In the genomic region with DNA sequence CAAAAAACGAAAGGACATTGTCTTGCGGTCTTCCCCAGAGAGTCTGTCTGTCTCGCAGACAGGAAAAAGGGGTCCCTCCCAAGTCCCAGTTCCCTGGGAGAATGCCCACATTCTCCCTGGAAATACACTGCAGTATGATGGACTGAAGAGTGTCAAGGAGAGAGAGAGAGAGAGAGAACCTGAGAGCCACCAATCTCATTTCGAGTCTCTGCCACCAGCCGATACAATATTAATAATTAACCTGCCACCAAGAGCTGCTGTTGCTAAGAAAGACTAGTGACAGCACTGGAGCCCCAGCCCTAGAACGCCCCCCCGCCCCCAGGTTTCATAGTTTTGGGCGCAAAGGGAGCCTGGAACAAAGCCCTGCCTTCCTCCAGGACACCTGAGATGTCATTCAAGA, we compare ENCODE assay signal across 10 mouse cellular contexts.
A peak's percentile ranks its signal among the peaks of the same experiment; 100 is the strongest.
DNase-seq lines count a peak whose midpoint lies in the region; ATAC-seq and TF ChIP-seq lines count a peak whose summit lies in the region.
"Had no signal": no experiment of that assay in that cellular context is flagged by ENCODE, and none has a peak within 500 bp of the region (broad histone marks: within the 10 kb centered on the region; RNA-seq: fewer than 3 reads in every experiment).

No protein-coding gene starts in this region.

- H3K9ac ChIP-seq in lung, embryonic 16.5 days (ENCODE audit: low read length), result no peak overlapping the region
- peak overlapping the region; percentile 51; the same call in 1 of the 2 replicates for H3K9ac ChIP-seq in hindbrain, embryonic 12.5 days
- no peak overlapping the region for H3K9ac ChIP-seq in liver, embryonic 14.5 days (replicated peaks)
- 0 out of 2 replicates have a peak overlapping the region, but pooled peaks have one; percentile 4 for H3K9ac ChIP-seq in stomach, postnatal 0 days (ENCODE audit: low read length)

- DNase-seq in lung, postnatal 10 days, result no peak
- DNase-seq in liver, embryonic 14.5 days (ENCODE audit: low read depth in 3 of 3, low spot score in 3 of 3), result no peak
- DNase-seq in stomach, postnatal 0 days (ENCODE audit: low spot score), result no peak
- DNase-seq in frontal cortex, postnatal 36 days (ENCODE audit: low spot score in 2 of 2), result no peak
- no peak for DNase-seq in urinary bladder, adult 18-20 months (ENCODE audit: low spot score in 2 of 2)
- DNase-seq: gastrocnemius, postnatal 36 days; lung, adult 2 months had no signal

- no peak for TF ChIP-seq CTCF in liver, embryonic 14.5 days (IDR thresholded peaks at IDR 0.05; ENCODE audit: low read depth)
- no peak for TF ChIP-seq CTCF in stomach, postnatal 0 days (IDR thresholded peaks at IDR 0.05; ENCODE audit: low read depth)

- peaks cover 5% of the 10 kb centered on the region for H3K27me3 ChIP-seq in lung, embryonic 16.5 days (ENCODE audit: control insufficient read depth, insufficient read depth, low read depth, low read length)
- peaks cover 31% of the 10 kb centered on the region for H3K27me3 ChIP-seq in hindbrain, embryonic 12.5 days
- H3K27me3 ChIP-seq in liver, embryonic 14.5 days (ENCODE audit: control insufficient read depth, insufficient read depth, low read length), result peaks cover 15% of the 10 kb centered on the region
- no peaks in the 10 kb centered on the region for H3K27me3 ChIP-seq in stomach, postnatal 0 days (ENCODE audit: control insufficient read depth, insufficient read depth, low read length)
- H3K27me3 ChIP-seq: Patski had no signal

- 35% methylated on average over 8 of the region's 8 CpGs for WGBS in lung, embryonic 16.5 days
- WGBS in hindbrain, embryonic 12.5 days, result 34% methylated on average over 8 of the region's 8 CpGs
- 50% methylated on average over 8 of the region's 8 CpGs for WGBS in liver, embryonic 14.5 days (ENCODE audit: insufficient replicate concordance)
- 56% methylated on average over 8 of the region's 8 CpGs for whole genome bisulfite sequencing in stomach, postnatal 0 days

- H3K4me2 ChIP-seq in lung, embryonic 16.5 days (ENCODE audit: low read depth, low read length), result peak overlapping the region; percentile 92
- H3K4me2 ChIP-seq in hindbrain, embryonic 12.5 days (replicated peaks), result peak overlapping the region; percentile 86
- H3K4me2 ChIP-seq in liver, embryonic 14.5 days (ENCODE audit: low read depth), result peak overlapping the region; percentile 20
- H3K4me2 ChIP-seq in stomach, postnatal 0 days (replicated peaks; ENCODE audit: low read depth), result peak overlapping the region; percentile 81

- H3K9me3 ChIP-seq in lung, embryonic 16.5 days (ENCODE audit: control insufficient read depth, low read length), result no peaks in the 10 kb centered on the region
- no peaks in the 10 kb centered on the region for H3K9me3 ChIP-seq in hindbrain, embryonic 12.5 days (replicated peaks)
- no peaks in the 10 kb centered on the region for H3K9me3 ChIP-seq in liver, embryonic 14.5 days (ENCODE audit: control insufficient read depth, low read length)
- no peaks in the 10 kb centered on the region for H3K9me3 ChIP-seq in stomach, postnatal 0 days (ENCODE audit: control insufficient read depth, low read length)

- peak overlapping the region; percentile 53 for H3K4me3 ChIP-seq in lung, embryonic 16.5 days (ENCODE audit: low read length)
- H3K4me3 ChIP-seq in hindbrain, embryonic 12.5 days, result peak overlapping the region; percentile 43
- H3K4me3 ChIP-seq in liver, embryonic 14.5 days (ENCODE audit: insufficient read depth in 1 of 2, low read depth in 2 of 2, low read length in 2 of 2), result peak overlapping the region in 1 of 2 experiments; percentile 35; a peak in 2 of 4 replicates
- H3K4me3 ChIP-seq in stomach, postnatal 0 days (ENCODE audit: low read depth, low read length), result peak overlapping the region; percentile 40; the same call in 1 of the 2 replicates

- no peak; the same call in 1 of the 2 replicates for ATAC-seq in lung, embryonic 16.5 days (ENCODE audit: low read depth)
- no peak for ATAC-seq in hindbrain, embryonic 12.5 days (ENCODE audit: low FRiP score)
- peak; percentile 33; the same call in 1 of the 2 replicates for ATAC-seq in liver, embryonic 14.5 days (ENCODE audit: insufficient read depth)
- no peak for ATAC-seq in stomach, postnatal 0 days (ENCODE audit: low FRiP score, low TSS enrichment)

- H3K36me3 ChIP-seq in lung, embryonic 16.5 days (ENCODE audit: control insufficient read depth, insufficient read depth, low read length), result no peaks in the 10 kb centered on the region
- no peaks in the 10 kb centered on the region for H3K36me3 ChIP-seq in hindbrain, embryonic 12.5 days
- no peaks in the 10 kb centered on the region for H3K36me3 ChIP-seq in liver, embryonic 14.5 days (replicated peaks; ENCODE audit: control insufficient read depth, insufficient read depth, low read depth)
- no peaks in the 10 kb centered on the region for H3K36me3 ChIP-seq in stomach, postnatal 0 days (ENCODE audit: control insufficient read depth, insufficient read depth, low read length)

- TF ChIP-seq EP300 in liver, embryonic 14.5 days (IDR thresholded peaks at IDR 0.05; ENCODE audit: low read depth), result no peak
- TF ChIP-seq EP300 in stomach, postnatal 0 days (optimal IDR thresholded peaks at IDR 0.05), result no peak

- H3K27ac ChIP-seq in lung, embryonic 16.5 days (ENCODE audit: low read length), result no peak overlapping the region
- H3K27ac ChIP-seq in hindbrain, embryonic 12.5 days, result no peak overlapping the region
- no peak overlapping the region for H3K27ac ChIP-seq in liver, embryonic 14.5 days
- no peak overlapping the region for H3K27ac ChIP-seq in stomach, postnatal 0 days (replicated peaks)

- H3K4me1 ChIP-seq in lung, embryonic 16.5 days (replicated peaks; ENCODE audit: control insufficient read depth, insufficient read depth, low read length), result peaks cover 23% of the 10 kb centered on the region
- peaks cover 37% of the 10 kb centered on the region for H3K4me1 ChIP-seq in hindbrain, embryonic 12.5 days
- no peaks in the 10 kb centered on the region; a peak in 1 of 4 replicates for H3K4me1 ChIP-seq in liver, embryonic 14.5 days (replicated peaks; ENCODE audit: control insufficient read depth in 2 of 2, insufficient read depth in 2 of 2, low read length in 1 of 2)
- H3K4me1 ChIP-seq in stomach, postnatal 0 days (replicated peaks; ENCODE audit: control insufficient read depth, insufficient read depth), result 0 out of 2 replicates have a peak, but pooled peaks cover 5% of the 10 kb centered on the region

Comparison
In these comparisons a context has a peak if more than half of its experiments do, and no peak if none do; other contexts are left out.
1. H3K4me2 ChIP-seq: peak in every context shown above with its lines; median percentile 92 in lung, embryonic 16.5 days; 86 in hindbrain, embryonic 12.5 days; 81 in stomach, postnatal 0 days; 20 in liver, embryonic 14.5 days.
2. H3K9ac ChIP-seq: peak in hindbrain, embryonic 12.5 days (single experiment) and stomach, postnatal 0 days (single experiment); none in lung, embryonic 16.5 days (single experiment) and liver, embryonic 14.5 days (single experiment).